In the genomic region with DNA sequence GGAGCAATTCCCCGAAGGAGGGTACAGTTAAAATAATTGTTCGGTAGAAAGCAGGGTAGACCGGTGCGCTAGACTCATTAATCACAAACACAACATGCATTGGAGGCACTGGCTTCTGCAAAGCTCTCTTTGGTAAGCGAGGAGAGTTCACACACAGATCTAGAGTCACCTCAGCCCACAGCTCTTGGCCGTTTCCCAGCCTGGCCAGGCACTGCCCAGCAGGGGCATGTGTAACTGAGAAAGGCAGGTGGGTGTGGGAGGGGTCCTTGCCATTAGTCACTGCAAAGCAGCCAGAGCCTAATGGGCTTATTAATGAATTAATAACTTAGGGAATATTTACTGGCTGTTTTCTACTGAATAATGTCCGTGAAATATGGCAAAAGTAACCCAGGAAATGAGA, we compare ENCODE assay signal across 26 mouse cellular contexts.
DNase-seq lines count a peak whose midpoint lies in the region; ATAC-seq and TF ChIP-seq lines count a peak whose summit lies in the region.
"Had no signal": no experiment of that assay in that cellular context is flagged by ENCODE, and none has a peak within 500 bp of the region (broad histone marks: within the 10 kb centered on the region; RNA-seq: fewer than 3 reads in every experiment).

No protein-coding gene starts in this region.

- H3K4me1 ChIP-seq in hindbrain, embryonic 13.5 days (replicated peaks), result peaks cover 46% of the 10 kb centered on the region
- no peaks in the 10 kb centered on the region for H3K4me1 ChIP-seq in hindbrain, embryonic 11.5 days (replicated peaks; ENCODE audit: control insufficient read depth, insufficient read depth, low read length)
- H3K4me1 ChIP-seq in neural tube, embryonic 13.5 days (replicated peaks), result peaks cover 60% of the 10 kb centered on the region
- no peaks in the 10 kb centered on the region for H3K4me1 ChIP-seq in intestine, postnatal 0 days (replicated peaks; ENCODE audit: control insufficient read depth, insufficient read depth, low read length)
- no peaks in the 10 kb centered on the region for H3K4me1 ChIP-seq in heart, adult 2 months (ENCODE audit: control insufficient read depth, insufficient read depth, low read length)

- no peaks in the 10 kb centered on the region for H3K9me3 ChIP-seq in hindbrain, embryonic 13.5 days
- no peaks in the 10 kb centered on the region for H3K9me3 ChIP-seq in hindbrain, embryonic 11.5 days (ENCODE audit: control insufficient read depth, low read length)
- no peaks in the 10 kb centered on the region for H3K9me3 ChIP-seq in neural tube, embryonic 13.5 days
- H3K9me3 ChIP-seq in intestine, postnatal 0 days (ENCODE audit: control insufficient read depth), result no peaks in the 10 kb centered on the region
- H3K9me3 ChIP-seq: intestine, embryonic 15.5 days; liver, embryonic 15.5 days had no signal

- no peak for DNase-seq in hindbrain, embryonic 11.5 days (ENCODE audit: low spot score)
- DNase-seq in neural tube, embryonic 10.5 days (ENCODE audit: extremely low spot score, low spot score), result no peak
- DNase-seq in cerebellum, postnatal 25 days, result peak; percentile 59 to 78
- DNase-seq in heart, adult 2 months, result no peak
- DNase-seq: adrenal gland, postnatal 10 days; B cell, adult 2 months; forebrain, postnatal 0 days; gastrocnemius, postnatal 10 days; heart, postnatal 14 days; kidney, adult 8-10 months; kidney, postnatal 4 days; lung, embryonic 14.5 days; lung, postnatal 14 days; midbrain, embryonic 14.5 days; right cerebral cortex, postnatal 4 days; thymus, adult 18-20 months; thymus, postnatal 25 days had no signal

- no peaks in the 10 kb centered on the region for H3K36me3 ChIP-seq in hindbrain, embryonic 13.5 days
- H3K36me3 ChIP-seq in hindbrain, embryonic 11.5 days (ENCODE audit: control insufficient read depth, insufficient read depth, low read length), result no peaks in the 10 kb centered on the region
- no peaks in the 10 kb centered on the region for H3K36me3 ChIP-seq in neural tube, embryonic 13.5 days
- H3K36me3 ChIP-seq in intestine, postnatal 0 days (ENCODE audit: control insufficient read depth, insufficient read depth), result no peaks in the 10 kb centered on the region
- no peaks in the 10 kb centered on the region for H3K36me3 ChIP-seq in heart, adult 2 months (ENCODE audit: control insufficient read depth, insufficient read depth, low read length)
- H3K36me3 ChIP-seq: intestine, embryonic 15.5 days; liver, embryonic 15.5 days had no signal

- WGBS in hindbrain, embryonic 13.5 days, result 47% methylated on average over 7 of the region's 7 CpGs
- WGBS in hindbrain, embryonic 11.5 days, result 73% methylated on average over 7 of the region's 7 CpGs
- 45% methylated on average over 7 of the region's 7 CpGs for WGBS in neural tube, embryonic 13.5 days
- WGBS in intestine, postnatal 0 days, result 76% methylated on average over 7 of the region's 7 CpGs
- 78% methylated on average over 7 of the region's 7 CpGs for WGBS in heart, adult 2 months

- peak overlapping the region; percentile 73 for H3K27ac ChIP-seq in hindbrain, embryonic 13.5 days
- no peak overlapping the region for H3K27ac ChIP-seq in hindbrain, embryonic 11.5 days (ENCODE audit: low read depth, low read length)
- peak overlapping the region; percentile 79 for H3K27ac ChIP-seq in neural tube, embryonic 13.5 days (replicated peaks)
- H3K27ac ChIP-seq in intestine, postnatal 0 days (ENCODE audit: low read depth, low read length), result no peak overlapping the region
- no peak overlapping the region for H3K27ac ChIP-seq in heart, adult 2 months
- H3K27ac ChIP-seq: hindbrain, postnatal 0 days; intestine, embryonic 15.5 days; kidney, postnatal 0 days; liver, embryonic 15.5 days; stomach, postnatal 0 days had no signal

- ATAC-seq in hindbrain, embryonic 13.5 days (ENCODE audit: low FRiP score), result 0 out of 2 replicates have a peak, but pooled peaks have one; percentile 19
- no peak for ATAC-seq in hindbrain, embryonic 11.5 days (ENCODE audit: low FRiP score)
- no peak for ATAC-seq in neural tube, embryonic 13.5 days (ENCODE audit: low read depth)
- no peak for ATAC-seq in intestine, postnatal 0 days
- ATAC-seq: forebrain, postnatal 0 days; hindbrain, postnatal 0 days; intestine, embryonic 15.5 days had no signal

- TF ChIP-seq EP300 in heart, adult 2 months (IDR thresholded peaks at IDR 0.05; ENCODE audit: insufficient read depth, low read depth, low read length), result no peak

- TF ChIP-seq CTCF in intestine, postnatal 0 days (IDR thresholded peaks at IDR 0.05; ENCODE audit: low read depth), result no peak
- no peak for TF ChIP-seq CTCF in heart, adult 2 months (IDR thresholded peaks at IDR 0.05)

- H3K4me3 ChIP-seq in hindbrain, embryonic 13.5 days, result no peak overlapping the region
- no peak overlapping the region for H3K4me3 ChIP-seq in hindbrain, embryonic 11.5 days (ENCODE audit: low read depth, low read length)
- no peak overlapping the region for H3K4me3 ChIP-seq in neural tube, embryonic 13.5 days
- H3K4me3 ChIP-seq in intestine, postnatal 0 days (ENCODE audit: low read depth, low read length), result no peak overlapping the region
- no peak overlapping the region for H3K4me3 ChIP-seq in heart, adult 2 months
- H3K4me3 ChIP-seq: erythroblast, embryonic 14.5 days; intestine, embryonic 15.5 days; liver, embryonic 15.5 days had no signal

- H3K9ac ChIP-seq in hindbrain, embryonic 13.5 days, result no peak overlapping the region
- no peak overlapping the region for H3K9ac ChIP-seq in hindbrain, embryonic 11.5 days (ENCODE audit: low read depth, low read length)
- no peak overlapping the region for H3K9ac ChIP-seq in neural tube, embryonic 13.5 days
- H3K9ac ChIP-seq in intestine, postnatal 0 days (ENCODE audit: low read depth, low read length), result no peak overlapping the region
- H3K9ac ChIP-seq in heart, adult 2 months (ENCODE audit: low read depth, low read length), result no peak overlapping the region
- H3K9ac ChIP-seq: forebrain, postnatal 0 days; intestine, embryonic 15.5 days; liver, embryonic 15.5 days; lung, embryonic 14.5 days had no signal

- no peak for TF ChIP-seq POLR2A in heart, adult 2 months (IDR thresholded peaks at IDR 0.05; ENCODE audit: insufficient read depth, low read depth, low read length)

- H3K4me2 ChIP-seq in hindbrain, embryonic 13.5 days, result no peak overlapping the region
- no peak overlapping the region for H3K4me2 ChIP-seq in hindbrain, embryonic 11.5 days (replicated peaks; ENCODE audit: low read depth, low read length)
- H3K4me2 ChIP-seq in neural tube, embryonic 13.5 days, result no peak overlapping the region
- no peak overlapping the region for H3K4me2 ChIP-seq in intestine, postnatal 0 days (replicated peaks; ENCODE audit: low read depth)
- H3K4me2 ChIP-seq: intestine, embryonic 15.5 days; liver, embryonic 15.5 days; lung, embryonic 14.5 days had no signal

- H3K79me2 ChIP-seq in heart, adult 2 months (replicated peaks; ENCODE audit: control insufficient read depth, insufficient read depth, low read length), result no peaks in the 10 kb centered on the region

- H3K27me3 ChIP-seq in hindbrain, embryonic 13.5 days, result no peaks in the 10 kb centered on the region
- no peaks in the 10 kb centered on the region for H3K27me3 ChIP-seq in hindbrain, embryonic 11.5 days (ENCODE audit: control insufficient read depth, insufficient read depth, low read length)
- H3K27me3 ChIP-seq in neural tube, embryonic 13.5 days, result no peaks in the 10 kb centered on the region
- H3K27me3 ChIP-seq in intestine, postnatal 0 days (replicated peaks; ENCODE audit: control insufficient read depth, insufficient read depth, low read length), result no peaks in the 10 kb centered on the region
- H3K27me3 ChIP-seq in heart, adult 2 months (ENCODE audit: control insufficient read depth, insufficient read depth, low read length), result no peaks in the 10 kb centered on the region
- H3K27me3 ChIP-seq: intestine, embryonic 15.5 days; liver, embryonic 15.5 days had no signal

- intact Hi-C loops in heart, adult 2 months (cut with DNase I), result no loop called here

Comparison
In these comparisons a context has a peak if more than half of its experiments do, and no peak if none do; other contexts are left out.
1. H3K27ac ChIP-seq: peak in hindbrain, embryonic 13.5 days (single experiment) and neural tube, embryonic 13.5 days (single experiment); none in hindbrain, embryonic 11.5 days (single experiment), intestine, postnatal 0 days (single experiment) and heart, adult 2 months (single experiment).
2. DNase-seq: peak in cerebellum, postnatal 25 days (2 of 2); none in hindbrain, embryonic 11.5 days (single experiment), neural tube, embryonic 10.5 days (single experiment) and heart, adult 2 months (0 of 2).